18 mouse cellular contexts compared by ENCODE assay signal in genomic region chr6:88383734-88384133, GRCm38 (mm10).
DNase-seq lines count a peak whose midpoint lies in the region; ATAC-seq and TF ChIP-seq lines count a peak whose summit lies in the region.
"Had no signal": no experiment of that assay in that cellular context is flagged by ENCODE, and none has a peak within 500 bp of the region (broad histone marks: within the 10 kb centered on the region; RNA-seq: fewer than 3 reads in every experiment).

No protein-coding gene starts in this region.

- no peak for TF ChIP-seq EP300 in stomach, postnatal 0 days (optimal IDR thresholded peaks at IDR 0.05)

- no peaks in the 10 kb centered on the region for H3K27me3 ChIP-seq in stomach, embryonic 14.5 days (ENCODE audit: control insufficient read depth, insufficient read depth, low read length)
- H3K27me3 ChIP-seq in stomach, postnatal 0 days (ENCODE audit: control insufficient read depth, insufficient read depth, low read length): no peaks in the 10 kb centered on the region
- H3K27me3 ChIP-seq in embryonic facial prominence, embryonic 12.5 days: no peaks in the 10 kb centered on the region
- no peaks in the 10 kb centered on the region for H3K27me3 ChIP-seq in intestine, postnatal 0 days (replicated peaks; ENCODE audit: control insufficient read depth, insufficient read depth, low read length)
- no peaks in the 10 kb centered on the region for H3K27me3 ChIP-seq in heart, embryonic 12.5 days (replicated peaks)
- H3K27me3 ChIP-seq: heart, embryonic 13.5 days had no signal

- H3K36me3 ChIP-seq in stomach, embryonic 14.5 days (ENCODE audit: control insufficient read depth, insufficient read depth, low read length): no peaks in the 10 kb centered on the region
- no peaks in the 10 kb centered on the region for H3K36me3 ChIP-seq in stomach, postnatal 0 days (ENCODE audit: control insufficient read depth, insufficient read depth, low read length)
- no peaks in the 10 kb centered on the region for H3K36me3 ChIP-seq in embryonic facial prominence, embryonic 12.5 days
- H3K36me3 ChIP-seq in intestine, postnatal 0 days (ENCODE audit: control insufficient read depth, insufficient read depth): no peaks in the 10 kb centered on the region
- H3K36me3 ChIP-seq in heart, embryonic 12.5 days: no peaks in the 10 kb centered on the region
- H3K36me3 ChIP-seq: heart, embryonic 13.5 days had no signal

- DNase-seq in stomach, postnatal 0 days (ENCODE audit: low spot score): no peak
- no peak for DNase-seq in embryo, embryonic 10.5 days (ENCODE audit: low spot score)
- no peak for DNase-seq in right cerebral cortex, postnatal 14 days
- DNase-seq: adrenal gland, postnatal 10 days; cerebellum, adult 11-12 months; forebrain, postnatal 0 days; kidney, adult 18-20 months; lung, postnatal 10 days; right cerebral cortex, adult 18-20 months; spleen, adult 18-20 months; thymus, postnatal 36 days had no signal

- no peak overlapping the region for H3K9ac ChIP-seq in stomach, embryonic 14.5 days (replicated peaks; ENCODE audit: low read depth, low read length)
- no peak overlapping the region for H3K9ac ChIP-seq in stomach, postnatal 0 days (ENCODE audit: low read length)
- no peak overlapping the region for H3K9ac ChIP-seq in embryonic facial prominence, embryonic 12.5 days
- H3K9ac ChIP-seq in intestine, postnatal 0 days (ENCODE audit: low read depth, low read length): no peak overlapping the region
- H3K9ac ChIP-seq in heart, embryonic 12.5 days: no peak overlapping the region
- H3K9ac ChIP-seq: forebrain, postnatal 0 days; heart, embryonic 13.5 days; liver, embryonic 14.5 days had no signal

- no peaks in the 10 kb centered on the region for H3K9me3 ChIP-seq in stomach, embryonic 14.5 days (ENCODE audit: control insufficient read depth, low read depth, low read length)
- no peaks in the 10 kb centered on the region for H3K9me3 ChIP-seq in stomach, postnatal 0 days (ENCODE audit: control insufficient read depth, low read length)
- no peaks in the 10 kb centered on the region for H3K9me3 ChIP-seq in embryonic facial prominence, embryonic 12.5 days
- no peaks in the 10 kb centered on the region for H3K9me3 ChIP-seq in intestine, postnatal 0 days (ENCODE audit: control insufficient read depth)
- H3K9me3 ChIP-seq in heart, embryonic 12.5 days (replicated peaks): no peaks in the 10 kb centered on the region
- H3K9me3 ChIP-seq: heart, embryonic 13.5 days; megakaryocyte, embryonic 14.5 days had no signal

- H3K27ac ChIP-seq in stomach, embryonic 14.5 days (ENCODE audit: low read length): peak overlapping the region; percentile 89; the same call in 1 of the 2 replicates
- H3K27ac ChIP-seq in stomach, postnatal 0 days (replicated peaks): no peak overlapping the region; the same call in 1 of the 2 replicates
- peak overlapping the region; percentile 85 for H3K27ac ChIP-seq in embryonic facial prominence, embryonic 12.5 days
- 0 out of 2 replicates have a peak overlapping the region, but pooled peaks have one; percentile 37 for H3K27ac ChIP-seq in intestine, postnatal 0 days (ENCODE audit: low read depth, low read length)
- H3K27ac ChIP-seq in heart, embryonic 12.5 days (ENCODE audit: poor library complexity, severe bottlenecking): no peak overlapping the region
- H3K27ac ChIP-seq: liver, embryonic 14.5 days had no signal

- peaks cover 15% of the 10 kb centered on the region for H3K4me1 ChIP-seq in stomach, embryonic 14.5 days (ENCODE audit: control insufficient read depth, insufficient read depth, low read length)
- peaks cover 4% of the 10 kb centered on the region; the same call in 1 of the 2 replicates for H3K4me1 ChIP-seq in stomach, postnatal 0 days (replicated peaks; ENCODE audit: control insufficient read depth, insufficient read depth)
- peaks cover 36% of the 10 kb centered on the region for H3K4me1 ChIP-seq in embryonic facial prominence, embryonic 12.5 days
- H3K4me1 ChIP-seq in intestine, postnatal 0 days (replicated peaks; ENCODE audit: control insufficient read depth, insufficient read depth, low read length): peaks cover 9% of the 10 kb centered on the region; the same call in 1 of the 2 replicates
- H3K4me1 ChIP-seq in heart, embryonic 12.5 days (replicated peaks): peaks cover 27% of the 10 kb centered on the region

- H3K4me2 ChIP-seq in stomach, embryonic 14.5 days (replicated peaks; ENCODE audit: low read depth, low read length): no peak overlapping the region
- H3K4me2 ChIP-seq in stomach, postnatal 0 days (replicated peaks; ENCODE audit: low read depth): no peak overlapping the region
- peak overlapping the region; percentile 18; the same call in 1 of the 2 replicates for H3K4me2 ChIP-seq in embryonic facial prominence, embryonic 12.5 days (replicated peaks)
- H3K4me2 ChIP-seq in intestine, postnatal 0 days (replicated peaks; ENCODE audit: low read depth): no peak overlapping the region
- H3K4me2 ChIP-seq in heart, embryonic 12.5 days: no peak overlapping the region
- H3K4me2 ChIP-seq: heart, embryonic 13.5 days had no signal

- H3K4me3 ChIP-seq in stomach, embryonic 14.5 days (ENCODE audit: low read depth, low read length): no peak overlapping the region
- H3K4me3 ChIP-seq in stomach, postnatal 0 days (ENCODE audit: low read depth, low read length): no peak overlapping the region
- no peak overlapping the region for H3K4me3 ChIP-seq in embryonic facial prominence, embryonic 12.5 days
- no peak overlapping the region for H3K4me3 ChIP-seq in intestine, postnatal 0 days (ENCODE audit: low read depth, low read length)
- H3K4me3 ChIP-seq in heart, embryonic 12.5 days: no peak overlapping the region
- H3K4me3 ChIP-seq: heart, embryonic 13.5 days; megakaryocyte, embryonic 14.5 days had no signal

- TF ChIP-seq CTCF in stomach, postnatal 0 days (IDR thresholded peaks at IDR 0.05; ENCODE audit: low read depth): no peak
- no peak for TF ChIP-seq CTCF in intestine, postnatal 0 days (IDR thresholded peaks at IDR 0.05; ENCODE audit: low read depth)

- ATAC-seq in stomach, embryonic 14.5 days (ENCODE audit: insufficient number of reproducible peaks, insufficient read depth, low FRiP score, low read depth): no peak
- no peak for ATAC-seq in stomach, postnatal 0 days (ENCODE audit: low FRiP score, low TSS enrichment)
- no peak for ATAC-seq in embryonic facial prominence, embryonic 12.5 days (ENCODE audit: insufficient number of reproducible peaks, insufficient read depth, low FRiP score, low TSS enrichment)
- peak; percentile 80 for ATAC-seq in intestine, postnatal 0 days
- no peak for ATAC-seq in heart, embryonic 12.5 days (ENCODE audit: insufficient number of reproducible peaks, low FRiP score)
- ATAC-seq: forebrain, postnatal 0 days had no signal

Comparison
In these comparisons a context has a peak if more than half of its experiments do, and no peak if none do; other contexts are left out.
1. H3K27ac ChIP-seq: peak in stomach, embryonic 14.5 days (single experiment), embryonic facial prominence, embryonic 12.5 days (single experiment) and intestine, postnatal 0 days (single experiment); none in stomach, postnatal 0 days (single experiment) and heart, embryonic 12.5 days (single experiment).